Mouse (Mus musculus): Measurements from ENCODE around the gene Pomp.

- TF ChIP-seq CTCF (IDR thresholded peaks at IDR 0.05; ENCODE audit: insufficient read depth, low read depth, low read length) = no peak
- TF ChIP-seq POLR2A (IDR thresholded peaks at IDR 0.05; ENCODE audit: insufficient read depth, low read depth, low read length) = no peak
Observed at GRCm38 (mm10) chr5:147870296-147870695, 10.0 kb downstream of the Pomp start.

Data from olfactory bulb, adult 2 months (tissue).